Mouse (Mus musculus): ENCODE measurements around the gene Gm10912.

DNA sequence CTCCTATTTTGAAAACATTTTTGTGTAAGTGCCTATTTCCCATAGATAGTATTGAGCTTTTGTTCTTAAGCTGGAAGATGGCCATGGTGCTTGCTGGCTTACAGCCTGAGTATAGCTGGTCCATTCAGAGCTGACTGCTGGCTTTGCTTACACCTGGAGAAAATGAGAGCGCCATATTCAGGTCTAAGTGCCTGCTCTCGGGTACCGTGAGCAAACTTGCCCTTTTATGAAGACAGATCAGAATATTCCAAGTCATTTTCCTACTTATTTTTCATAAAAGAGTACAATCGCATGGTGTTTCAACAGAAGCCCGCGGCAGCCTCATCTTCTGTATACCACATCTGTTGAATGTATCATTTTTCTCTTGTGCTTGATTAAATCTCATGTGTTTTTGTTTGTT is 4.6 kb upstream of the Gm10912 start:
- TF ChIP-seq GATA1 (IDR thresholded peaks at IDR 0.05; ENCODE audit: borderline replicate concordance, low read length) (no peak), CTCF (IDR thresholded peaks at IDR 0.05; ENCODE audit: low read depth, low read length) (no peak), POLR2AphosphoS5 (IDR thresholded peaks at IDR 0.05; ENCODE audit: insufficient replicate concordance, low read depth, low read length) (no peak), TAL1 (conservative IDR thresholded peaks at IDR 0.05; ENCODE audit: low read depth, low read length) (no peak)
